Mouse (Mus musculus) midbrain, embryonic 13.5 days (tissue): ENCODE measurements at regions not wholly inside any gene's neighbourhood (a gene's known extent, or its start where the extent isn't known, plus 50 kb on each side); places are given as distances from the start of the nearest gene placed in this dataset.
A peak's percentile ranks its signal among the peaks of the same experiment; 100 is the strongest.

Source experiments
- ATAC-seq: fragments of 200-750 bp; cut with Nextera tagmentation; 2 replicates; pipeline ENCODE4 v1.8.0; 2017; ENCODE audit warnings: mild to moderate bottlenecking, moderate TSS enrichment, moderate library complexity
- H3K27ac ChIP-seq: fragments of 300-500 bp; sonication (generic); 2 replicates; pipeline ENCODE4 v1.5.1; 2015; ENCODE audit warnings: inconsistent platforms, mild to moderate bottlenecking, moderate library complexity
- H3K27me3 ChIP-seq: fragments of 300-500 bp; sonication (generic); 2 replicates; pipeline ENCODE4 v1.6.1; 2015; ENCODE audit warnings: mild to moderate bottlenecking, inconsistent platforms
- H3K36me3 ChIP-seq: fragments of 300-500 bp; sonication (generic); 2 replicates; pipeline ENCODE4 v1.6.1; 2015; ENCODE audit warnings: mild to moderate bottlenecking, inconsistent platforms
- H3K4me1 ChIP-seq: fragments of 300-500 bp; sonication (generic); replicated peaks from 2 replicates; pipeline ENCODE4 v1.6.1; 2015; ENCODE audit warnings: inconsistent platforms
- H3K4me2 ChIP-seq: fragments of 300-500 bp; sonication (generic); replicated peaks from 2 replicates; pipeline ENCODE4 v1.6.1; 2015; ENCODE audit warnings: moderate library complexity, mild to moderate bottlenecking, inconsistent platforms
- H3K4me3 ChIP-seq: fragments of 300-500 bp; sonication (generic); replicated peaks from 2 replicates; pipeline ENCODE4 v1.5.1; 2015; ENCODE audit warnings: mild to moderate bottlenecking, inconsistent platforms
- H3K9ac ChIP-seq: fragments of 300-500 bp; sonication (generic); replicated peaks from 2 replicates; pipeline ENCODE4 v1.6.1; 2015; ENCODE audit warnings: mild to moderate bottlenecking, inconsistent platforms
- H3K9me3 ChIP-seq: fragments of 300-500 bp; sonication (generic); 2 replicates; pipeline ENCODE4 v1.6.1; 2016; ENCODE audit warnings: mild to moderate bottlenecking, inconsistent platforms
- WGBS: fragments of 180-500 bp; shearing (Covaris S2); methylation state at CpG from one replicate; pipeline ENCODE4 v1.1.7; 2015; 5-methylcytosine and 5-hydroxymethylcytosine counted together

DNA sequence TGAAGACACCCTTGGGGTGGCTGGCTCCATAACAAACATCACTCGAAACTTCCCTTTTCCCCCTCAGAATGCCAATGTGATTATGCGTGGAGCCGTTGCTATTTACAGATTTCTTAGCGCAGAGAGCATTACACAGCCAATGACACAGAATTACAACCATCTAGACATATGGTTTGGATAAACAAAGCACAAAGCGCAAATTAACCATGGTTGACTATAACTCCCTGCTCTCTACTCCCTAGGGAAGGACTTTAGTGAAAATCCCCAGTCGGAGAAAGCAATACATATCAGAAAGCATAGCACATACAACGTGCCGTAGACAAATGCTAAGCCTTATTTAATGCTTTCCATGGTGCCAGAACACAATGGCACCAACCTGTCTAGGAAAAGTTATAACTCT, 131.8 kb downstream of the Tshz3 start:
- Histone ChIP-seq H3K4me2 (no peak overlapping the region), H3K4me1 (no peaks in the 10 kb centered on the region), H3K9me3 (no peaks in the 10 kb centered on the region), H3K36me3 (no peaks in the 10 kb centered on the region), H3K9ac (no peak overlapping the region), H3K4me3 (no peak overlapping the region), H3K27ac (no peak overlapping the region), H3K27me3 (no peaks in the 10 kb centered on the region)
- ATAC-seq, result no peak
- WGBS, result 80% methylated on average over 8 of the region's 8 CpGs

DNA sequence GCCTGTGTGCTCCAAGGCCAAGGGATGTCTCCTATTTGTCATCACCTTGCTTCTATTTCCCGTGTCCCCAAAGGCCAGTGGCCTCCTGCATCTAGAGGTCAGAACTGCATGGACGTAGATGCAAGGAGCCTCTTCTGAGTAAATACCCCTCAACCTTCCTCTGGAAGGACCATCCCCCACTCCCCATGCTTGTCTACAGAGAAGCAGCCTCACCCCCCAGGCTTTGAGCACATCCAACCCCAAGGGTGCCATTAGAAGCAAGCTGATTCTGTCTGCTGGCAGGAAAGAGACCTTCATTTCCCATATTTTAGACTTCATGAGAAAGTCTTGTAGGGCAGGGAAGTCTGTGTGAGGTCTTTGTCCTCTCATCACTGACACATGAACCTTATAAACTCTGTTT, 132.2 kb downstream of the Tshz3 start:
- ATAC-seq, result no peak

DNA sequence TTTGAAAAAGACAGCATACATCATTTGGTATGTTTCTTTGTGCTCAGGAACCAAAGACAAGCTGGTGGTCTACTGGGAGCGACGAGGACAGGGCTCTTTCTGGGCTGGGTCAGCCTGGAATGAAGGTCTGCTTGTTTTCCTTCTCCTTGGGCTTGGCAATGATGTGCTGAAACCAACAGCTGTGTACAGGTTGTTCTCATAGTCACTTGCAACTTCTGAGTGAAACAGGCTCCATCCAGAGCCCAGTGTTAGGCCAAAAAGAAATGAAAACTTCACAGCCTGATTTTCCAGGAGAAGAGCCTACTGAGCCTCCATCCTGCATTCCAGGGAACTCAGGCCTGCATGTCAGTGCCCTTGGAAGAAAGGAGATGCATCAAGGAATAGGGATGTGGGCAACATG, 150.4 kb downstream of the Tshz3 start:
- H3K27me3 ChIP-seq, result no peaks in the 10 kb centered on the region
- no peak overlapping the region for H3K4me3 ChIP-seq
- H3K36me3 ChIP-seq, result no peaks in the 10 kb centered on the region
- H3K4me1 ChIP-seq, result peaks cover 11% of the 10 kb centered on the region
- H3K9ac ChIP-seq, result no peak overlapping the region
- ATAC-seq, result no peak
- no peaks in the 10 kb centered on the region for H3K9me3 ChIP-seq
- H3K4me2 ChIP-seq, result no peak overlapping the region
- WGBS, result 75% methylated on average over 2 of the region's 2 CpGs
- no peak overlapping the region for H3K27ac ChIP-seq

More for the DNA sequence above, 132.2 kb downstream of the Tshz3 start:
- Histone ChIP-seq H3K4me3 (no peak overlapping the region), H3K36me3 (no peaks in the 10 kb centered on the region), H3K9ac (no peak overlapping the region), H3K9me3 (no peaks in the 10 kb centered on the region), H3K27me3 (no peaks in the 10 kb centered on the region), H3K4me1 (no peaks in the 10 kb centered on the region), H3K27ac (no peak overlapping the region), H3K4me2 (no peak overlapping the region)
- WGBS, result 87% methylated on average over 2 of the region's 2 CpGs

DNA sequence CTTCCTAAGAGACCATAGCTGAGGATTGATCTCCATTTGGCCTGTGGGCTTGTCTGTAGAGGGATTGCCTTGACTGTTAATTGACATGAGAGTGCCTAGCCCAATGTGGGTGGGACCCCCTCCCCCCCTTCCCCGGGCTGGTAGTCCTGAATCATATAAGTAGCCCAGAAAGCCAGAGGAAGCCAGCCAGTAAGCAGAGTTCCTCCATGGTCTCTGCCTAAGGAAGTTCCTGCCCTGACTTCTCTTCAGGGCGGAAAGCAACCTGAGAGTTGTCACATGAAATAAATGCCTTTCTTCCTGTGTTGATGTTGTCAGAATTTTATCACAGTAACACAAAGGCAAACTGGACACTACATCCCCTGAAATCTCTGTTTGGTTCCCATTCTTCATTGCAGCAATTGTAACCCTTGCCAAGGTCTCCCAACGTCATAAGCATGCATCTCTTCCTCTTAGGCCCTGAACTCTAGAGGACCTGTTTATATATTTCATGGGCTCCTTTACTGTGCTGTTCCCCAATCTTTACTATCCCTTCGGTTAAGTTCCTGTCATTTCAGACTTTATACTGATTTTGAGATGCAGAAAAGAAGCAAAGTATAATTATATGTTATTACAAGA, 153.5 kb downstream of the Tshz3 start:
- ATAC-seq, result no peak
- Histone ChIP-seq H3K9me3 (no peaks in the 10 kb centered on the region), H3K4me2 (no peak overlapping the region), H3K9ac (no peak overlapping the region), H3K27me3 (no peaks in the 10 kb centered on the region), H3K4me3 (no peak overlapping the region), H3K4me1 (peaks cover 11% of the 10 kb centered on the region), H3K36me3 (no peaks in the 10 kb centered on the region), H3K27ac (no peak overlapping the region)
- WGBS, result 82% methylated on average over 4 of the region's 4 CpGs

DNA sequence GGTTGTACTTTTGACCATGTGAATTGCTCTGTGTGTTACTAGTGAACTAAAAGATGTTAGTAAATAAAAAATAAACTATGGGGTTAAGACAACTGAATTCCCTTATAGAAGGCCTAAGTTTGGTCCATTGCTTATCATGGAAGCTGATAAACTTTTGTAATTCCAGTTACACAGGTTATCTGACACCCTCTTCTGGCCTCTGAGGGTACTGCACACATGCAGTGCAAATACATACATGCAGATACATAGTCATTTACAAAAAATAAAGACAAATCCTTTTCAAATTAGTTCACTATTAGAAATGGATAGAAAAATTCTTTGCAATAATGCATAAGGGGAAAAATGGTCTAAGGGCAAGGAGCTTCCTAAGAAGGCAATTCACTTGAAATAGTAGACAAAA, 156.4 kb downstream of the Tshz3 start:
- H3K4me1 ChIP-seq, result no peaks in the 10 kb centered on the region
- H3K36me3 ChIP-seq, result no peaks in the 10 kb centered on the region
- no peaks in the 10 kb centered on the region for H3K27me3 ChIP-seq
- H3K9ac ChIP-seq, result no peak overlapping the region
- no peak overlapping the region for H3K4me3 ChIP-seq
- no peak for ATAC-seq
- no peak overlapping the region for H3K27ac ChIP-seq
- no peak overlapping the region for H3K4me2 ChIP-seq
- no peaks in the 10 kb centered on the region for H3K9me3 ChIP-seq

DNA sequence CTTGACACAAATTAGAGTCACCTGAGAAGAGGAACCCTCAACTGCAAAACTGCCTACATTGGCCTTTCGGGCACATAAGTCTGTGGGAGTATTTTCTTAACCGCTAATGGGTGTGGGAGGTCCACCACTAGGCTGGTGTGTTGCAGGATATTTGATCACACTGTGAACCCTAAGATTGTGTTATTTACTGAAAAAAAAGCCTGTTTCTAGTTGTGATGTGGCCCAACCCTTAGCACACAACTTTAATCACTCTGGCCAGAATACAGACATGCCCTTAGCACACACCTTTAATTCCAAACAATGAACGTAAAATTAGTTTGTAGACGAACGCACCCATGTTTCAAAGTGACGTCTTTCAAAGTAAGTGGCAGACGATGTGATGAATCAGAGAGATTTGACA, 161.5 kb downstream of the Tshz3 start:
- Histone ChIP-seq H3K27me3 (no peaks in the 10 kb centered on the region), H3K4me3 (no peak overlapping the region), H3K27ac (no peak overlapping the region), H3K4me1 (no peaks in the 10 kb centered on the region), H3K4me2 (no peak overlapping the region), H3K36me3 (no peaks in the 10 kb centered on the region), H3K9ac (no peak overlapping the region), H3K9me3 (no peaks in the 10 kb centered on the region)
- no peak for ATAC-seq
- WGBS, result 96% methylated on average over 7 of the region's 7 CpGs

DNA sequence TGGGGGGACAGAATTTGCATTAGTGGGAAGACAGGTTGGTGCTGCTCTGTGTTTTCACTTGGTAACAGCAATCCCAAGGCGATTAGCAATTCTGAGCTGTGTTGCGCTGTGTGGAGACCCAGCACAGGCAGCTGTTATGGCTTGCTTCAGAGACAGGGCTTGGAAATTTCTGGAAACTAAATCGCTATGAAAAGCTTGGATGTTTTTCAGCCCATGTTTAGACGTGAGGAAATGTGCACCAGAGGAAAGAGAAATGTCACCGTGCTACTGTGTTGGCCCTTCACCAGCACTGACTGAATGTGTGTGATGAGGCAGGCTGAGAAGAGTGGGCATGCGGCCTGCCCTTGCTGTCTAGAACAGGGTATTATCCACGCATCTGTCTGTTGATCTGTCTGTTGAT, 164.6 kb downstream of the Tshz3 start:
- H3K36me3 ChIP-seq, result no peaks in the 10 kb centered on the region
- H3K27ac ChIP-seq, result no peak overlapping the region
- WGBS, result 88% methylated on average over 7 of the region's 7 CpGs
- no peak overlapping the region for H3K4me2 ChIP-seq
- H3K27me3 ChIP-seq, result no peaks in the 10 kb centered on the region
- no peaks in the 10 kb centered on the region for H3K4me1 ChIP-seq
- H3K9me3 ChIP-seq, result no peaks in the 10 kb centered on the region
- no peak overlapping the region for H3K9ac ChIP-seq
- no peak overlapping the region for H3K4me3 ChIP-seq
- ATAC-seq, result no peak

DNA sequence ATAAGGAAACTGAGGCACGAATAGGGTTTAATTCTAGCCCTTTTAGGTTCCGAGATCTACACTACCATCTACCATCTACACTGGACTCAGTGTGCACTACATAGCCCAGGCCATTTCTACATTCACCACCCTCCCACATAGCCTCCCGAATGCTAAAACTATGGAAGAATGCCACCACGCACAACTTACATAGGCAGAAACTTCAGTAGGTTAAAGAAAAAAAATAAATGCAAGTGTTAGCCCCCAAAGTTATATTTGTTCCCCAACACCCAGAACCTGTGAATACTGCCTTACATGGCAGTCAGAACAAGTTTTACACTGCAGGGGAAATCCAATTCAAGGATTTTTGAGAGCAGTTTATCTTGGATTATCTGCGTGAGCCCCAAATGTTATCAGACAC, 165.8 kb downstream of the Tshz3 start:
- Histone ChIP-seq H3K9me3 (no peaks in the 10 kb centered on the region), H3K4me3 (no peak overlapping the region), H3K27ac (no peak overlapping the region), H3K27me3 (no peaks in the 10 kb centered on the region), H3K36me3 (no peaks in the 10 kb centered on the region), H3K4me1 (no peaks in the 10 kb centered on the region), H3K4me2 (no peak overlapping the region), H3K9ac (no peak overlapping the region)
- no peak for ATAC-seq
- WGBS, result 92% methylated on average over 5 of the region's 5 CpGs

DNA sequence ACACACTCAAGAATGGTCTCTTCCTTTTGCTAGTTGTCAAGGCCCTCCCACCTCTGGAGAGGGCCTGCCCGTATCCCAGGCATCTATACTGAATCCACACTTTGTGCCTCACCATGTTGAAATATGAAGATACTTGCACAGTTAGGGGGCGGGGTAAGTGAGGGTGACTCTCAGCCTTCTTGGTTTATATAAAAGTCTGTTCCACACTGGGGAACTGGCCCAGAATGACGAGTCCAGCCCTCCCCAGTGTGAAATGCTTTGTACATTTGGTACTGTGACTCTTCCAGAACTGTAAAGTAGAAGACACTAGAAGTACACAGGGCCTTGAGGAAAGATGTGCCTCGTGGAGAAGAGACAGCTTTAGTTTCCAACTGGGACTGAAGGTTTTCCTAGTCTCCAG, 166.8 kb downstream of the Tshz3 start:
- ATAC-seq, result no peak
- Histone ChIP-seq H3K4me3 (no peak overlapping the region), H3K27ac (no peak overlapping the region), H3K27me3 (no peaks in the 10 kb centered on the region), H3K9ac (no peak overlapping the region), H3K4me2 (no peak overlapping the region), H3K4me1 (no peaks in the 10 kb centered on the region), H3K9me3 (no peaks in the 10 kb centered on the region), H3K36me3 (no peaks in the 10 kb centered on the region)
- WGBS, result 77% methylated on average over 4 of the region's 4 CpGs

DNA sequence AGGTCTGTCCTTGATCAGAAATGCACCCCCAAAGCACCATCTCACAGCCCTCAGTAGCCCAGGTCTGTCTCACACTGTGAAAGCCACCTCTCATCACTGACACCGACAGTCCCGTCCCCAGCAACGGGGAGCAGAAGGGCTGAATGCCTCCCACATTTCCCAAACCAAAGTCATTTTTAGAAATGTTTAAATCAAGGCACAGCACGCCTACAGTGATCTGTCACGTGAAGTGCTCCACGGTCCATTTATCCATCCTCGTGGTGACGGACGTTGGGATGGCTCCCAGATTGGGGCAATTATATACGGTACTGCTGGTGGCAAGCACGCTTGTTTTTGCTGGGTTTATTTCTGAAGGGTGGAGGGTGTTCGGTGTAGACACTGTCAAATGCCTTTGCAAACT, 168.7 kb downstream of the Tshz3 start:
- 82% methylated on average over 12 of the region's 12 CpGs for WGBS
- H3K9me3 ChIP-seq, result no peaks in the 10 kb centered on the region
- no peaks in the 10 kb centered on the region for H3K27me3 ChIP-seq
- no peak overlapping the region for H3K9ac ChIP-seq
- H3K27ac ChIP-seq, result no peak overlapping the region
- no peaks in the 10 kb centered on the region for H3K4me1 ChIP-seq
- H3K4me2 ChIP-seq, result no peak overlapping the region
- H3K4me3 ChIP-seq, result no peak overlapping the region
- ATAC-seq, result no peak
- H3K36me3 ChIP-seq, result no peaks in the 10 kb centered on the region

DNA sequence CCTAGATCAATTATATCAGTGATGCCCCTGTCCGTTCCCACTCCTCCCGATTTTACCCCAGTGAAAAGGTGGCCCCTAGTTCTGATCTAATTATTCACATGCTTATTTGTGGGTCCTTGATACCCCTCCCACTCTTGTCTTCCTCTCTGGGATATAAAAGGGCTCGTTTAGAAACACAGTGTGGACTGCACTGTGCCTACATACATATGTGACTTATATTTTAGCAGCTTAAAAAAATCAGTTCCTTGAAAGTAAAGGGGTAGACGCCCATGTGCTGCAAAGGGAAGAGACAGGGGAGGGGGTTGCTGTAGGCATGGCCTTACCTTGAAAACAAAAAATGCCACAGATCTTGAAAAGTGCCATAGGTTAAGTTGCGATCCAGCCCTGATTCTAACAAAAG, 176.1 kb downstream of the Tshz3 start:
- Histone ChIP-seq H3K27me3 (no peaks in the 10 kb centered on the region), H3K4me3 (no peak overlapping the region), H3K27ac (no peak overlapping the region), H3K9me3 (no peaks in the 10 kb centered on the region), H3K4me1 (peaks cover 6% of the 10 kb centered on the region; the same call in 1 of the 2 replicates), H3K36me3 (no peaks in the 10 kb centered on the region), H3K9ac (no peak overlapping the region), H3K4me2 (no peak overlapping the region)
- ATAC-seq, result no peak
- WGBS, result 73% methylated on average over 5 of the region's 5 CpGs

DNA sequence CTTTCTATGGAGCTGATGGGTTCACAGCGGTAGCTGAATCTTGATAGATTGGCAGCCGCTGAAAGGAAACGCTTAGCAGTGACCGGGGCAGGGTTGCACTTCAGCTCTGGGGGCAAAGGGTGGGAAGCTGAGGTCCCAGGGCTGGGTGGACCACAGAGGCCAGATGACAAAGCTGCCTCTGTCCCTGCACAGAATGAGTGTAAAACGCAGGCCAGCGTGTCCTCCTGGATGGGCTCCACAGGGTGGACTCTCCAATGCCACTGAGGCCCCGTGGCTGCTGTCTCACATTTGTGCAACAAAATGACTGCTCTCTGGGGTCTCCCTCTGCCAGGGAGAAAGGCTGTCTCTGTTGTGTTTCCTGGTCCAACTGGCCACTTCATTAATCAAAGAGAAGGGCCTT, 179.8 kb downstream of the Tshz3 start:
- ATAC-seq, result no peak
- Histone ChIP-seq H3K36me3 (no peaks in the 10 kb centered on the region), H3K4me1 (peaks cover 6% of the 10 kb centered on the region; the same call in 1 of the 2 replicates), H3K4me3 (no peak overlapping the region), H3K9ac (no peak overlapping the region), H3K4me2 (no peak overlapping the region), H3K27me3 (no peaks in the 10 kb centered on the region), H3K27ac (no peak overlapping the region), H3K9me3 (no peaks in the 10 kb centered on the region)
- 36% methylated on average over 7 of the region's 7 CpGs for WGBS

DNA sequence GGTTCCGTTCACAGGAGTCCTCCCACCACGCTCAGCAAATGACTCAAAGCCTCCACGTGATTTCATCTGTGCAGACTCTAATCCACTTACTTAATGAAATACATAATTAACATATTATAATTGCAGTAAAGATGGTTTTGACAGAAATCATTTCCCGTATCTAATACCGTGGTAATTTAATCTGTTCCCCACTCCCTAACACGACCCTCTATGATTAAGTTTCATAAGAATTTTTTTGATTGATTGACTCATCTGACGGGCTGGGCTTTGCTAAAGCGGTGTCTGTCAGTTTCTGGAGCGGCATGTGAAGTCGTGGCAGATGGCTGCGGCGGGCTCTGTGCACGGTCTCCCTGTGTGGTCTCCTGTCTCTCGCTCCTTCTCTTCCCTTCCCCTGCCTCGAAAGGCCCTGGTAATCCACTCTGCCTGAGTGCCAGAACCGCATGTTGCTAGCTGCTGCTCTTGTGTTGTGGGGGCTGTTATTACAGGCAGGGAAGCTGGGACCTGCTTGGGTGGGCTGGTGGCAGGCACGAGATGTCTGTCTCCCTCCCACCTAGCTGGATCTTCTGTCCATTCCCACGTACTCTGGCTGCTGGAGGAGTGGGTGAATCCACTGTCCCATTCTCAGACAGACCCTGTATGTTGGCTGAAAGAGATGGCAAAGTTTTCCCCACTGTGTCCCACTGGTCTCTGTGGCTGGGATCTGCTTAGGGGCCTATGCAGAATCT, 195.0 kb downstream of the Tshz3 start:
- Histone ChIP-seq H3K4me2 (no peak overlapping the region; the same call in 1 of the 2 replicates), H3K36me3 (no peaks in the 10 kb centered on the region), H3K4me3 (no peak overlapping the region), H3K9ac (no peak overlapping the region), H3K9me3 (0 out of 2 replicates have a peak, but pooled peaks cover 2% of the 10 kb centered on the region), H3K27ac (no peak overlapping the region; the same call in 1 of the 2 replicates), H3K4me1 (peaks cover 21% of the 10 kb centered on the region), H3K27me3 (peaks cover 19% of the 10 kb centered on the region)
- WGBS, result 24% methylated on average over 18 of the region's 18 CpGs
- peak; percentile 90 for ATAC-seq
